Mouse (Mus musculus) lung, postnatal 10 days (tissue): ENCODE results near the gene Txndc5.
A peak's percentile ranks its signal among the peaks of the same experiment; 100 is the strongest.

Experiments
- DNase-seq: peaks from one replicate; pipeline ENCODE4 v3.0.0; 2021

Gene Txndc5

DNA sequence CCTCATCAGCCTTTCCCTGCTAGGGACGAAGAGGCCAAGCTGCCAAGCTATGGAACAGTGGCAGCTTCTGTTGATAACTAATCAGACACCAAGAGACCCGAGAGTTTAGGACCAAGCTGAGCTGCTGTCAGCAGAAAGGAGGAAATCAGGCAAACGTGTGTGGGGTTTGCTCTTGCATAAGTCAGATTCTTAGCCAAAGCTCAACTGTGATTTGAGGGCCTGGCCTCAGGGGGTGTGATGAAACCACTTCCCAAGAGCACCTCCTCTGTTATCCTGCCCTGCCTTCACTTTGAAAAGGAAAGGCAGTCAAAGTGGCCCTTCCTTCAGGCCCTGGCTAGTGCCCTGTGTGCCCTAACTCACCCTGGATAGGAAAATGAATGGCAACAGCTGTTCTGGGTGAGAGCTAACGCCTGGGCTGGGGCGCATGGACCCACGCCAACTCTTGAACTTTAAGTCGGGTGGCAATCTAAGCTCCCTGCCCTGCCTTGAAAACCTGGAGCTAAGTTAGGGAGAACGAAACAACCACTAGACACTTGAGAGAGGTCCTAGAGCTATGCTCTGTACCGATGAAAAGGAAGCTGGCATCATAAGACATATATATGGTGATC lies at the start of gene Txndc5:
Gene Txndc5 (minus strand): TSS at position 138 of the 608 bp plus-strand sequence.
- DNase-seq, result peak; percentile 59

- DNase-seq, result no peak
These were observed 46.0 kb upstream of the Txndc5 start for GRCm38 (mm10) chr13:38574668-38575067.

DNA sequence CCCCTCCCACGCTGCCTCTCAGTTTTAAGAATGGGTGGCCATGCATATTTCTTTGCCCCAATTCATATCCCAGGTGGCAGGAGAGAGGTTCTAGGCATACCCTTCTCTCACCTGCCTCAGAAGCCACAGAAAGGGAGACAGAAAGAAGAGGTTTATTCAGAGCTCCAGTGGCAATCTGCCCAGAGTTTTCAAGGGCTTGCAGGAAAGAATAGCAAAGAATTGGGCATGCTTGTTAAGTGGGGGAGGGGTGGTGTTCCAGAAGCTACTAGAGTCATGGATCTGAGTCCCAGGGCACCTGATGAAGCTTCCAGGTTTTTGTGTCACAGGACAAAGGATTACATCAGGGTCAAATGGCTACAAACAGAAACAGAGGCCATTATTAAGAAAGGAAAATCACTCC lies 44.7 kb upstream of the Txndc5 start:
- no peak for DNase-seq

DNA sequence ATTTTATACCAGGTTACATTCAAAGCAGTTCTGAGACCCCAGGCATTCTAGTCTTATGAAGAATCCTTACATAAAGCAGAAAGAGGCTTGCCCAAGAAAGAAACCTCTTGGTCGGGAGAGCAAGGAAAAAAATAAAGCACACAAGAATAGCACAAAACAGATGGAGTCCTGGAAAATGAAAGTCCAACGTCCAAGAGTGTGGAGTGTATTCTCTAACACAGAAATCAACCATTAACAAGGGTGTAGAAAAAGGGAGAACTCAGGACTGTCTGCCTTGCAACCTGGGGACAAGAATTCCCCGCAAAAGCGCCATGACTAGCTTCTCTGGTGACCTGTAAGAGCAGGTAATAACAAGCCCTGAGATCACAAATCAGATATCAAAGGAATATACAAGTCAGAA lies 36.6 kb upstream of the Txndc5 start:
- no peak for DNase-seq

DNA sequence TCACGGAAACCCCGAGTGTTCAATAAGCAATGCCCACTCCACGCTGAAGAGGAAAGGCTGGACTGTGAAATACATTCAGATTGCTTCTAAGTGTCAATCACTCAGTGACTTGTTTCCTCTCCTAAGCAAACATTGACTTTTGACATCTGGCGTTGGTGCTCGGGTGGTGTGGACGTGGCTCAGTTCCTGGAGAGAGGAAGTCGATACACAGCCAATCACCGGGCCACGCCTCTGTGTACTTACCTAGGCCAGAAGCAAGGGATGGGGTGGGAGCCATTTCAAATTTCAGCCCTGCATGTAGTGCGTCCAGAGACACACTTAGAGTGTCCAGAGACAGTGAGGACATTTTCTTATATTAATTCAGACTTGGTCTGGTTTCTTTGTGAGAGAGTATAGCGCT lies 26.0 kb upstream of the Txndc5 start:
- no peak for DNase-seq

DNA sequence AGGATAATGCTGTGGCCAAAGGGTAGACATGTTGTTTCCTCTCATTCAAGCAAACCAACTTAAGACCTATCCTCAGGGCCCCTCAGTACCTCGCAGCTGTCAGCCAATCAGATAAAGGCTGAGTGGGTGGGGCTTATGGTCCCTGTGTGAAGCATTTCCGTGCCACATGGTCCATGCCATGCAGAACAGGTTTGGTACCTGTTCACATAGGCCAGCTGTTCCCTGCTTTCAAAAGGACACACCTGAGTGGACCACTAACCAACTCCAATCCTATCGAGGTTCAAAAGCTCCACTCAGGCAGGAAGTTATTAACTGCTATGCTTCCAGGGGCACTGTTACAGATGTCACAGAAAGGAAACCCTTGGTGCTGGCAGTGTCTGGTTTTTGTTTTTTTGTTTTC lies 25.6 kb upstream of the Txndc5 start:
- DNase-seq, result no peak

DNA sequence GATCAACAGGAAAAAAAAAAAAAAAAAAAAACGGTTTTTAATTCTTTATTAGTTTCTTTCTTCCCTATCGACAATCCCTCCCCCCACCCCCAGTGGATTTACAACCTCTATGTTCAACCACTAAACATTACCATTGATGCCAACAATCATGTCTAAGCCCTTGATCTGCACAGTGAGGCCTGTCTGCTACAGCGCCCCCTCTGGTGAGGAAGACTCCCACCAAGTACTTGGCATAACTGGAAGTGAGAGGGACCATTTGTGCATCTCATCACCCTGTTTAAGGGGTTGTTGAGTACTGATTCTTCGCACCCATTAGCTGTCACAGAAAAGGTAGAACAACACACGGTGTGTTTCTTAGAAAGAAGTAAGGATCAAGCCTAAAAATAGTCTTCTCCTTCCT lies 20.1 kb upstream of the Txndc5 start:
- DNase-seq, result no peak

- DNase-seq, result no peak
These were observed 19.1 kb upstream of the Txndc5 start for GRCm38 (mm10) chr13:38547717-38548116.

GRCm38 (mm10) chr13:38546754-38547153 lies 18.1 kb upstream of the Txndc5 start:
- DNase-seq, result no peak

DNA sequence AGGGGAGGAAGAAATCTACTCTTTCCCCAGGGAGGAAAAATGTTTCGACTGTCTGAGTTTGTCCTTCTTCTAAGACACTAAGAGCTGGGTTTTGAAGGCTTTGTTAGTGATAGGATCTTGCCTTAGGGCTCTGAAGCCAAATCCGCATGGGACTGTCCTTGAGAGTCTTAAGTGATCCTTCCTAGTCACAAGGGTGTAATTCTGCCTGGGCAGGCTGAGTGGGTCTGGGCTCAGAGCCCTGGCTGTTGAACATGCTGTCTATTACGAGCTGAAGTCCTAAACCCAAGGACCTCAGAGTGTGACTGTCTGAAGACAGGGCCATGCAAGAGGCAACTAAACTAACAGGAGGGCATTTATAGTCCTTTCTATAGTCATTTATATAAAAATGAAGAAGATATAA lies 16.8 kb upstream of the Txndc5 start:
- no peak for DNase-seq

GRCm38 (mm10) chr13:38544769-38545445 lies 16.3 kb upstream of the Txndc5 start:
- DNase-seq, result no peak

- no peak for DNase-seq
These were observed 15.0 kb upstream of the Txndc5 start for GRCm38 (mm10) chr13:38543455-38544125.

GRCm38 (mm10) chr13:38539192-38539900 lies 10.7 kb upstream of the Txndc5 start:
- DNase-seq, result no peak

- DNase-seq, result no peak
These were observed 8.9 kb upstream of the Txndc5 start for GRCm38 (mm10) chr13:38537521-38537920.

- no peak for DNase-seq
These were observed 6.1 kb upstream of the Txndc5 start for GRCm38 (mm10) chr13:38534731-38535130.

DNA sequence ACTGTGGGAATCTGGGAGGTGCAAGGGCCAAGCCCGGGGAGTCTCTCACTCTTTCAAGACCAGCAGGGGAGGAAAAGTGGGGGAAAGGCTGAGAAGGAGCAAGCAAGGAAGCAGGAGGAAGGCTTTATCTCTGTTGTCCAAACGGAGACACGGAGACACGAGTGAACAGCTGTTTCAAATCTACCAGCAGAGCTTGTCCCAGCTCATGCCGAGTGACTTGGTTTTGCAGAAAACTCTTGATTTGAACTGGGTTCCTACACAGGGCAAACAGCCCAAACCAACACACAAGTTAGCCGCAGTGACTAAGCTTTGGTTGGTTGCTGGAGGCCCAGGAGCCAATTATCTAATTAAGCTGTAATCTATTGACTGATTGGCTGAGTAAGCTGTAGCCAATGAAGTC lies 5.4 kb upstream of the Txndc5 start:
- no peak for DNase-seq

DNA sequence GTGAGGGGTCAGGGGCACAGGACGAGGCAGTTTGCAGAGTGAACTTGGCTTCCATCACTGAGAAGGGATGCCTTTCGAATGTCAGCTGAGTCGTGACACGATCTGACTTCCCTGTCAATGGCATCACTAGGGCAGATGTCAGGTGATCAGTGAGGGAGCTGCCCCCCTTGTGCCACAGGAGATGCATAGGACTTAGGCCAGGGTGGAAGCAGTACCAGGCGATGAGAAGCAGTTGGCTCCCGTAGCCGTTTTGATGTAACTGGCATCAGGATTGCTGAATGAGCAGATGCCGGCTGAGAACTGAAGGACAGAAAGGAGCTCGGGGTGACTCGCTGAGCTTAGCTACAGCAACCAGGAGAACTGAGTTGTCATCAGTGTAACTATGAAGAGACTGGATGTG lies 4.8 kb upstream of the Txndc5 start:
- DNase-seq, result no peak

GRCm38 (mm10) chr13:38531498-38531897 lies 2.9 kb upstream of the Txndc5 start:
- DNase-seq, result no peak

- no peak for DNase-seq
These were observed 952 bp upstream of the Txndc5 start for GRCm38 (mm10) chr13:38529576-38529975.

- peak; percentile 91 for DNase-seq
These were observed 600 bp downstream of the Txndc5 start for GRCm38 (mm10) chr13:38527797-38528650.

- DNase-seq, result no peak
These were observed 1.4 kb downstream of the Txndc5 start for GRCm38 (mm10) chr13:38527041-38527796.

- no peak for DNase-seq
These were observed 2.5 kb downstream of the Txndc5 start for GRCm38 (mm10) chr13:38526116-38526515.
